Mouse (Mus musculus) bone marrow macrophage, adult 2 months (primary cell): ENCODE results near the gene Nprl3.

Experiments used
- CTCF ChIP-seq: IDR thresholded peaks from 2 replicates; pipeline ENCODE4 v1.5.1; 2012; ENCODE audit warnings: low read depth, mild to moderate bottlenecking, low read length, moderate library complexity
- POLR2A ChIP-seq: IDR thresholded peaks from 2 replicates; pipeline ENCODE4 v1.6.1; 2012; ENCODE audit warnings: mild to moderate bottlenecking, low read depth, low read length, borderline replicate concordance

- TF ChIP-seq CTCF, result no peak
- no peak for TF ChIP-seq POLR2A
These were observed 78.6 kb downstream of the Nprl3 start for GRCm38 (mm10) chr11:32188881-32189280.
